Mouse (Mus musculus) v-Abl transformed pro-B cells (cell line): ENCODE results near the gene Vmn2r31.
"Not testable (repeated sequence)": the region's sequence is repeated elsewhere in the genome, so short reads cannot be mapped to it uniquely, and the experiment has no call there.

Source experiments
- in situ Hi-C, 2 experiments: fragments of 400-800 bp; cut with MboI; formaldehyde crosslinking; loops; one replicate each; pipeline ENCODE4 v1.15.1; 2025; ENCODE audit not compliant: unreplicated experiment in 2 of 2

The Vmn2r31 gene

GRCm38 (mm10) chr7:7399603-7400002 is at the start of gene Vmn2r31:
Gene Vmn2r31, minus strand, starts transcription at chr7:7399703.
- in situ Hi-C loops = not testable (repeated sequence)

GRCm38 (mm10) chr7:7374431-7374830 is 25.1 kb downstream of the Vmn2r31 start, which contains the start of gene Gm45783:
Gene Gm45783, minus strand, starts transcription at chr7:7374573.
- in situ Hi-C loops = not testable (repeated sequence)

GRCm38 (mm10) chr7:7337509-7337908 is 62.0 kb downstream of the Vmn2r31 start, which contains the start of gene Vmn2r30:
Gene Vmn2r30, minus strand, starts transcription at chr7:7337609.
- in situ Hi-C loops = not testable (repeated sequence)
